Mouse (Mus musculus) midbrain, postnatal 0 days (tissue): ENCODE data around the gene Lilra6. TPM values are rescaled to one million over a fixed set of nuclear protein-coding genes. Genes with fewer than 3 reads are reported as not detected.
A peak's percentile ranks its signal among the peaks of the same experiment; 100 is the strongest.
"Not testable (repeated sequence)": the region's sequence is repeated elsewhere in the genome, so short reads cannot be mapped to it uniquely, and the experiment has no call there.

Experiments
- ATAC-seq: fragments of 200-750 bp; cut with Nextera tagmentation; 2 replicates; pipeline ENCODE4 v1.8.0; 2017; ENCODE audit warnings: moderate number of reproducible peaks, mild to moderate bottlenecking, moderate TSS enrichment, moderate library complexity; ENCODE audit not compliant: low FRiP score
- DNase-seq: peaks from one replicate; pipeline ENCODE4 v3.0.0-alpha.2; 2015; ENCODE audit warnings: low spot score
- H3K27ac ChIP-seq: fragments of 300-500 bp; sonication (generic); 2 replicates; pipeline ENCODE4 v1.5.1; 2014; ENCODE audit warnings: low read depth, mild to moderate bottlenecking, low read length, mixed read lengths
- H3K27me3 ChIP-seq: fragments of 300-500 bp; sonication (generic); 2 replicates; pipeline ENCODE4 v1.6.1; 2014; ENCODE audit warnings: low read length, control low read depth, mixed read lengths; ENCODE audit not compliant: insufficient read depth
- H3K36me3 ChIP-seq: fragments of 300-500 bp; sonication (generic); 2 replicates; pipeline ENCODE4 v1.6.1; 2014; ENCODE audit warnings: low read length, control low read depth, mixed read lengths; ENCODE audit not compliant: insufficient read depth
- H3K4me1 ChIP-seq: fragments of 300-500 bp; sonication (generic); 2 replicates; pipeline ENCODE4 v1.6.1; 2014; ENCODE audit warnings: mild to moderate bottlenecking, control low read depth, antibody characterized with exemption, low read length, mixed read lengths; ENCODE audit not compliant: insufficient read depth
- H3K4me2 ChIP-seq: fragments of 300-500 bp; sonication (generic); 2 replicates; pipeline ENCODE4 v1.6.1; 2014; ENCODE audit warnings: low read depth, mild to moderate bottlenecking, low read length, mixed read lengths; ENCODE audit not compliant: poor library complexity, severe bottlenecking
- H3K4me3 ChIP-seq: fragments of 300-500 bp; sonication (generic); 2 replicates; pipeline ENCODE4 v1.5.1; 2014; ENCODE audit warnings: low read depth, mild to moderate bottlenecking, low read length, moderate library complexity
- H3K9ac ChIP-seq: fragments of 300-500 bp; sonication (generic); replicated peaks from 2 replicates; pipeline ENCODE4 v1.6.1; 2014; ENCODE audit warnings: mild to moderate bottlenecking, low read length, moderate library complexity, mixed read lengths; ENCODE audit not compliant: poor library complexity, severe bottlenecking
- H3K9me3 ChIP-seq: fragments of 300-500 bp; sonication (generic); 2 replicates; pipeline ENCODE4 v1.6.1; 2016; ENCODE audit warnings: low read length, control low read depth
- CTCF ChIP-seq: IDR thresholded peaks from 2 replicates; pipeline ENCODE4 v1.5.1; 2016; ENCODE audit warnings: antibody characterized with exemption, mild to moderate bottlenecking
- WGBS: fragments of 180-500 bp; shearing (Covaris S2); extraction: QIAGEN DNeasy Blood & Tissue Kit; methylation state at CpG from one replicate; pipeline ENCODE4 v1.1.7; 2014; 5-methylcytosine and 5-hydroxymethylcytosine counted together
- polyA plus RNA-seq: library from polyadenylated mRNA; unstranded; fragments of >200 nt; fragmentation: Nextera tagmentation; extraction: Ambion mirVana; gene quantifications from 2 replicates; pipeline ENCODE4 v1.2.1, GENCODE M21; 2015
- total RNA-seq: library from RNA; depleted of rRNA; stranded (reverse); fragments of >200 nt; gene quantifications from 2 replicates; pipeline ENCODE4 v1.2.3, GENCODE M21; 2014; rRNA removed

Lilra6 gene
- total and polyA plus RNA-seq, 2 experiments from 2014 or later, result not detected

DNA sequence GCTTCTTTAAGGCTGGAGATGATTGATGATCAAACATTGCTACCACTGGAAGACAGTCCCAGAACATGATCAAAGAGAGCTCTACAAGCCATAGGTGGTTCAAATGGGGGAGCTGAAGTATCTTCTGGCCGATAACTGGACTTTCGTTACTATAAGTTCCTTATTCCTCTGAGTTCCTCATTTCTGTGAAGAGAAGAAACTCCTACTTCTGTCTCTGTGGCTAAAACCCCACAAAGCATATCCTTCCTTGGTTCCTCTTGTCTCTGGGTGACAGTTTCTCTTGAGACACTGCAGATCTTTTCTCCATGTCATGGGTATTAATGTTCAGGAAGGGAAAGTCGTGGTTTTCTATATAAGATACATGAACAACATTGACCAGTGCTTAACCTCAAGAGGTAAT lies 25.6 kb upstream of the Lilra6 start:
- DNase-seq (no peak), ATAC-seq (no peak)
- Histone ChIP-seq H3K4me3 (no peak overlapping the region), H3K9ac (no peak overlapping the region), H3K27me3 (no peaks in the 10 kb centered on the region), H3K4me2 (no peak overlapping the region), H3K36me3 (no peaks in the 10 kb centered on the region), H3K4me1 (no peaks in the 10 kb centered on the region), H3K27ac (no peak overlapping the region), H3K9me3 (no peaks in the 10 kb centered on the region)
- no peak for TF ChIP-seq CTCF
- WGBS, result 76% methylated on average over 3 of the region's 3 CpGs

DNA sequence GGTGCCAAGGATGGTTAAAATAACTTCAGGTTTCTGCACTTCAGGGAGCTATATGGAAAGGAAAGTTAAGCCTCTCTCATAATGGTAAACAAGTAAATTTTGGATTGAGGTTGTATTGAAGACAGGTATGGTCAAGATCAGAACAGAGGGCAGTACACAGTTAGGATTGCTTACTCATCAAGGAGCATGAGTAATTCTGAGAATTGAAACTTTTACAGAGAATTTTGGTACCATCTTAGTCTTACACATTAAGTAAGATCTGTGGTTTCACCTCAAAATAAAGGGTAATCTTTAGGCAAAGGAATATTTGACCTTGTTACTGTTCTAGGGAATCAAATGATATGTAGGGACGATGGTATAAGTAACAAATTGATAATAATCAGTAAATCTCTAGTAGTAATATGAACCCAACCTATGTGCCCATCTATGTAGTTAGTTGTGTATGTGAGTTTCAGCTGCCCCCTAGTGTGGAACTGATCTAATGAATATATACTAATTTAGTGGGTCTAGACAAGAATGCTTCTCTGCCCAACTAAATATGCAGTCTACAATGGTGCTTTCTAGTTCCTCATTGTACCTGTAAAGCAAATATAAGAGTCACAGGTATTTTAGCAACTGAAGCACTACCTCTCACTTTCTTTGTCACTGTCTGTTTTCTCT lies 24.7 kb upstream of the Lilra6 start:
- Histone ChIP-seq H3K4me1 (no peaks in the 10 kb centered on the region), H3K36me3 (no peaks in the 10 kb centered on the region), H3K27me3 (no peaks in the 10 kb centered on the region), H3K9me3 (no peaks in the 10 kb centered on the region), H3K4me2 (no peak overlapping the region), H3K27ac (no peak overlapping the region), H3K9ac (no peak overlapping the region), H3K4me3 (no peak overlapping the region)
- TF ChIP-seq CTCF, result no peak
- DNase-seq, result no peak
- WGBS, result 51% methylated on average over 1 of the region's 1 CpGs
- no peak for ATAC-seq

DNA sequence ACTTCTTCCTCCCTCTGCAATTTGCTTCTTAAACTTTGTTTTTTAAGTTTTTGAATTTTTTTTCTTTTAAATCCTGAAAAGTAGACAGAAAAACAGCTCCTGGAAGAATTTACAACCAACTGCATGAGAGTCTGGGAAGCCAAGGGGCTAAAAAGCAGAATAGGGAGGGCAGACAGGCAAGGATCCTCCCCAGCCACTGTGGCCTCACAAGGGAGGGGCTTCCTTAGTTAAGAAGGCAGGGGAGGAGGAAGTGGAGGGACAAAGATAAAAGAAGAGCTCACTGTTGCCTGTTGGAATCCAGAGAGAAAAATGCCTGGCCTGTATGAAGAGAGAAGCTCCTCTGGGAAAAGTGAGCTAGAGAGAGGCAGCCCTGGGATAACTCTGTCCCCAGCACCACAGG lies 20.2 kb upstream of the Lilra6 start:
- H3K4me2 ChIP-seq, H3K4me3 ChIP-seq, DNase-seq, H3K27me3 ChIP-seq, H3K27ac ChIP-seq, H3K9me3 ChIP-seq, ATAC-seq, H3K4me1 ChIP-seq, H3K36me3 ChIP-seq, H3K9ac ChIP-seq: not testable (repeated sequence)

DNA sequence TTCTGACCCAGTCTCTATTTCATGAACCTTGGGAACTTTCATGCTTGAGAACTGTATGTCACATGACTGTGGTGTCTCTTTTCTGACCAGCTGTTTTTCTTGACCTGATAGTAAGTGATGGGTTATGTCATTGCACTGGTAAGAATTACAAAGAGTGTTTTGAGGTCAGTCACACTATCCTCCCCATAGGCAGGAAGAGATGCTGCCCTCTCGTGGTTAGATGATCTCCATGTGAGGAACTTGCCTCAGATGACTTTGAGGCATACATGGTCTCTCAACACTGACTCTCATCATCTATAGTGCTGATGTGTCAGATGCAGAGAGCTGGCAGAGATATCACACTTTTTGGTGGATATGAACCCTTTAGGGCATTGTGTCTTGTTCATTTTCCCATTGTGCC lies 11.6 kb downstream of the Lilra6 start:
- Histone ChIP-seq H3K27ac (no peak overlapping the region), H3K4me2 (no peak overlapping the region), H3K27me3 (no peaks in the 10 kb centered on the region), H3K36me3 (no peaks in the 10 kb centered on the region), H3K4me3 (no peak overlapping the region), H3K4me1 (no peaks in the 10 kb centered on the region), H3K9me3 (no peaks in the 10 kb centered on the region), H3K9ac (no peak overlapping the region)
- ATAC-seq (no peak), DNase-seq (no peak)
- TF ChIP-seq CTCF, result peak; percentile 22; the same call in 1 of the 2 replicates
- 14% methylated on average over 1 of the region's 1 CpGs for WGBS

DNA sequence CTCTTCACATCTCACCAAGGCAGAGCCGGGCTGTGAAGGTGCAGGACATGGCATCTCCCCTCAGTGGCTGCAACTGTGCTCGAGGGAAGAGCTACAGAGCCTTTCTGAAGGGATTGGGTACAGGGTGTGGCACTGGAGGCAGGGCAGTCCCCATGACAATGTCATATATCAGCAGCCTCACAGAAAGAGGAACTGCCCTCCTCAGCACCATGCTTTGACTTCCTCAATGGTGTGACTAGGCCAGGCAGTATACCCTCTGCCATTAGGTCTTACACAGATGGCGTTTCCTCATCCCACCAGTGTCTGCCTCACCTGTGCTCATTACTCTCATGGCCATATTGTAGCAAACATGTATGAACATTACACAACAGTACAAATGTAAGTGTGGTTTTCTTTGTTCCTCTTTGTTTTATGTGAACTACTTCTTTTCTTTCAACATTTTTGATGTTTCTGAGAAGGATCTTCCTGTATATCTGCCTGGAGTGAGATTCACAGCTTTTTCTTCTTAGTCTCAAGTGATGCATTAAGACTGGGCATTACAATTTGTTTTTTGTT lies 17.2 kb downstream of the Lilra6 start, which contains the start of gene Gm14548:
Gene Gm14548 (minus strand): TSS at position 85 of the 555 bp plus-strand sequence.
- not testable (repeated sequence) for H3K36me3 ChIP-seq, H3K27me3 ChIP-seq, H3K4me3 ChIP-seq, H3K4me1 ChIP-seq, H3K4me2 ChIP-seq, DNase-seq, H3K27ac ChIP-seq, ATAC-seq, H3K9me3 ChIP-seq, H3K9ac ChIP-seq
- 56% methylated on average over 3 of the region's 3 CpGs for WGBS

DNA sequence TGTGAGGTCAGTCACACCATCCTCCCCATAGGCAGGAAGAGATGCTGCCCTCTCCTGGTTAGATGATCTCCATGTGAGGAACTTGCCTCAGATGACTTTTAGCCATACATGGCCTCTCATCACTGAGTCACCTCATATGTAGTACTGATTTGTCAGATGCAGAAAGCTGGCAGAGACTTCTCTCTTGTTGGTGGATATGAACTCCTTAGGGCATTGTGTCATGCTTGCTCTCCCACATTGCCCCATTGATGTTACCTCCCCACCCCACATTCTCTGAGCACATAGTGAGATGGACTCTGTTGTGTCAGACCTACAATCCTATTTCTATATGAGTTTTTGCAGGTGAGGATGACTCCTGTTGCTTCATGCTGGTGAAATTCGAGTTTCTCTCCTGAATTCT lies 40.3 kb downstream of the Lilra6 start:
- not testable (repeated sequence) for H3K4me1 ChIP-seq, DNase-seq, H3K36me3 ChIP-seq, H3K9ac ChIP-seq, ATAC-seq, H3K27me3 ChIP-seq, H3K4me2 ChIP-seq, H3K4me3 ChIP-seq, H3K9me3 ChIP-seq, H3K27ac ChIP-seq
- WGBS, result no CpG with 5 or more reads among the region's 1 CpGs

Other genes starting within 250 kb of the Lilra6 start
- 5.2 and 7.2 TPM in 2 replicates for gene Leng1, start 249.7 kb downstream of the Lilra6 start, total RNA-seq
- 11.2 and 12.1 TPM in 2 replicates for gene Leng1, start 249.7 kb downstream of the Lilra6 start, polyA plus RNA-seq
- 4.0 and 8.2 TPM in 2 replicates for gene Tmc4, start 237.9 kb downstream of the Lilra6 start, total RNA-seq
- gene Tmc4, start 237.9 kb downstream of the Lilra6 start, polyA plus RNA-seq, result 3.7 and 4.2 TPM in 2 replicates
- gene Tsen34, start 222.6 kb downstream of the Lilra6 start, total RNA-seq, result 329 and 396 TPM in 2 replicates
- 260 and 263 TPM in 2 replicates for gene Tsen34, start 222.6 kb downstream of the Lilra6 start, polyA plus RNA-seq
- 219 and 252 TPM in 2 replicates for gene Mboat7, start 222.0 kb downstream of the Lilra6 start, total RNA-seq
- gene Mboat7, start 222.0 kb downstream of the Lilra6 start, polyA plus RNA-seq, result 134 and 141 TPM in 2 replicates
- gene Rps9, start 211.5 kb downstream of the Lilra6 start, total RNA-seq, result 733 and 742 TPM in 2 replicates
- 638 and 663 TPM in 2 replicates for gene Rps9, start 211.5 kb downstream of the Lilra6 start, polyA plus RNA-seq
- 0.28 and 0.93 TPM in 2 replicates for gene Pirb, start 195.1 kb downstream of the Lilra6 start, total RNA-seq
- 0.38 and 0.49 TPM in 2 replicates for gene Pirb, start 195.1 kb downstream of the Lilra6 start, polyA plus RNA-seq
- gene Gm15448, start 89.8 kb downstream of the Lilra6 start, total RNA-seq, result not detected in 2 replicates
- gene Gm15448, start 89.8 kb downstream of the Lilra6 start, polyA plus RNA-seq, result not detected in 2 replicates
- not detected in 2 replicates for gene Pira2, start 70.5 kb downstream of the Lilra6 start, total RNA-seq
- not detected in 2 replicates for gene Pira2, start 70.5 kb downstream of the Lilra6 start, polyA plus RNA-seq
- 0.09 TPM in 1 of 2 replicates, not detected in the other for gene Gm14548, start 17.4 kb downstream of the Lilra6 start, total RNA-seq
- not detected in 2 replicates for gene Gm14548, start 17.4 kb downstream of the Lilra6 start, polyA plus RNA-seq
- gene Lair1, start 147.7 kb upstream of the Lilra6 start, total RNA-seq, result 3.4 and 6.5 TPM in 2 replicates
- gene Lair1, start 147.7 kb upstream of the Lilra6 start, polyA plus RNA-seq, result 2.4 and 4.2 TPM in 2 replicates
- gene Ttyh1, start 203.9 kb upstream of the Lilra6 start, total RNA-seq, result 433 and 742 TPM in 2 replicates
- gene Ttyh1, start 203.9 kb upstream of the Lilra6 start, polyA plus RNA-seq, result 186 and 226 TPM in 2 replicates
- 176 and 253 TPM in 2 replicates for gene Leng8, start 221.5 kb upstream of the Lilra6 start, total RNA-seq
- gene Leng8, start 221.5 kb upstream of the Lilra6 start, polyA plus RNA-seq, result 52.7 and 64.1 TPM in 2 replicates
- gene Leng9, start 234.9 kb upstream of the Lilra6 start, total RNA-seq, result 3.3 and 4.9 TPM in 2 replicates
- 4.7 and 5.3 TPM in 2 replicates for gene Leng9, start 234.9 kb upstream of the Lilra6 start, polyA plus RNA-seq
- gene Cdc42ep5, start 249.4 kb upstream of the Lilra6 start, total RNA-seq, result 6.6 and 9.7 TPM in 2 replicates
- gene Cdc42ep5, start 249.4 kb upstream of the Lilra6 start, polyA plus RNA-seq, result 8.3 and 8.5 TPM in 2 replicates